Mouse (Mus musculus) liver, embryonic 13.5 days (tissue): ENCODE data around the gene Fam217b. TPM values are rescaled to one million over a fixed set of nuclear protein-coding genes. Genes with fewer than 3 reads are reported as not detected.

Source experiments
- polyA plus RNA-seq: library from polyadenylated mRNA; unstranded; fragments of >200 nt; fragmentation: Nextera tagmentation; extraction: Ambion mirVana; gene quantifications from 2 replicates; pipeline ENCODE4 v1.2.1, GENCODE M21; 2015

Fam217b gene
- polyA plus RNA-seq, 1 experiment from 2014 or later, result 1.1 TPM

Other genes starting within 250 kb of the Fam217b start
- gene Sycp2, start 6.8 kb upstream of the Fam217b start, polyA plus RNA-seq, result not detected in 2 replicates
- gene Ppp1r3d, start 52 bp upstream of the Fam217b start, polyA plus RNA-seq, result 0.87 and 1.0 TPM in 2 replicates
- gene Cdh26, start 16.0 kb downstream of the Fam217b start, polyA plus RNA-seq, result 0.12 and 0.16 TPM in 2 replicates